Mouse (Mus musculus) c-Kit-positive CD71-negative TER-119-negative erythroid progenitor cells, embryonic 14.5 days (primary cell): Measurements from ENCODE around the gene Smco2.

Experiments
- DNase-seq: peaks from one replicate; pipeline ENCODE4 v3.0.0-alpha.2; 2013; ENCODE audit warnings: low read depth

Smco2 gene

DNA sequence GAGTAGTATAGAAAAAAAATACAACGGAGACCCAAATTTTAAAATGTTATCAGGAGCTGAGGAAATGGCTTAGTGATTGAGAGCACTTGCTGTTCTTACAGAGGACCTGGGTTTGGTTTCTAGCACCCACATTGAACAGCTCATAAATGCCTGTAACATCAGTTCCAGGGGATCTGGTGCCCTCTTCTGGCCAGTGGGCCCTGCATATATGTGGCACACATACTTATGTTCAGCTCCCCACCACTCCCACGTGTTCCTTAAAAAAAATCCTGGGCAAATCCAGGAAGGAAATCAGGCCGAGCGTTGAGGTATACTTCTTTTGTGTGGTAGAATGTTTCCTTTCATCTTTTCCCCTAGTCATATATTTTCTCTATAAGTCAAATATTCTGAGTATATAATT, 52.0 kb downstream of the Smco2 start:
- DNase-seq = no peak

DNA sequence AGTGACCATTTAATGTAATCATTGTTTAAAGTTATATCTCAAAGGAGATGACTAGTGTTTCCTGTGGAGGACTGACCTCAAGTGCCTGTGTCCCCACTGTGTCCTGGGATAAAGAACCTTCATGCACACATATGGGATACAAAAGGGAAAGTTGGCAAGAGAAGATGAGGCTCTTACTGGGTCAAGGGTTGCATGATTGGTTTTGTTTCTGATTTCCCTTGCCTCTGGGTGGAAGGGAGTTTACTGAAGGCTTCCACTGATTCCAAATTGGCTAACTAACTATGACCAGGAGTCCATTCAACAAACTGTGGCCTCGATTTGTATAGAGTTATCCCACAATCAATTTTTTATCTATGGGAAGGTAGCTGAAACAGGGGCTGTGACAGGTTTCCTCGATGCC, 53.7 kb downstream of the Smco2 start:
- no peak for DNase-seq

GRCm38 (mm10) chr6:146904707-146905106, 54.8 kb downstream of the Smco2 start:
- no peak for DNase-seq

GRCm38 (mm10) chr6:146906000-146906786, 56.3 kb downstream of the Smco2 start:
- no peak for DNase-seq

GRCm38 (mm10) chr6:146907061-146907794, 57.3 kb downstream of the Smco2 start:
- no peak for DNase-seq

DNA sequence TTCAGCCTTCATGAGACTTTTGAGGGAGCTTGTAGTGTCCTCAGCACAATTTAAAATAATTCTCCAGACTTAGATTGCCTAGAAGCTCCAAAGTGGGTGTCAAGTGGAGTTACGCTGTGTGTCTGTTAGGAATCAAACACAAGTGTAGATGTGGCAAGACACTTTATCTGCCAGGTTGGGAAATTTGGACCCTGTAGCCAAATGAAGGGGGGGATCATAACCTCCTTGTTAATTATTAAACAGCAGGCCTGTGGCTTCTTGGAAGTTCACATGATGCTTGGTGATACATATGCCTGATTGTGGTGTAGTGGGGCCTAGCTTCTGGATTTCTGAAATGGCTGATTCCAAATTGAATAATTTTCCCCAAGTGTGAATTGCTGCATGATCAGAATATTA, 57.9 kb downstream of the Smco2 start:
- no peak for DNase-seq

DNA sequence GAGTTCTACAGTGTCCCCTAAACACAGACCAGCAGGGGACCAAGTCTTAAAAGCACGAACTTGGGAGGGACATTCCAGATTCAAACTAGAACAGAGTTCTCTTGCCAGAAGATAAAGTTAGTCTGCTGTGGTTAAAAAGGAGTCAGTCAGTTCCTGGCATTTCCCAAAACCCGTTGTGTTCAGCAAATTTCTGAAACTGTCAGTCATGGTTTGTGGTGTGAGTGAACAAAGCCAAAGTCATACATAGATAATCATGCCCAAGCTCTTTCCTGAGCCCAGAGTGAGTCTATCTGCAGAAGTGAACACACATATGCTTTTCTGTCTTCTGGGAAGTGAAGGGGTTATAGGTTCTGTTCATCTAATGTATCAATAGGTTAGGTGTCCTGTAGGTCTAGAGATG, 58.9 kb downstream of the Smco2 start:
- no peak for DNase-seq

DNA sequence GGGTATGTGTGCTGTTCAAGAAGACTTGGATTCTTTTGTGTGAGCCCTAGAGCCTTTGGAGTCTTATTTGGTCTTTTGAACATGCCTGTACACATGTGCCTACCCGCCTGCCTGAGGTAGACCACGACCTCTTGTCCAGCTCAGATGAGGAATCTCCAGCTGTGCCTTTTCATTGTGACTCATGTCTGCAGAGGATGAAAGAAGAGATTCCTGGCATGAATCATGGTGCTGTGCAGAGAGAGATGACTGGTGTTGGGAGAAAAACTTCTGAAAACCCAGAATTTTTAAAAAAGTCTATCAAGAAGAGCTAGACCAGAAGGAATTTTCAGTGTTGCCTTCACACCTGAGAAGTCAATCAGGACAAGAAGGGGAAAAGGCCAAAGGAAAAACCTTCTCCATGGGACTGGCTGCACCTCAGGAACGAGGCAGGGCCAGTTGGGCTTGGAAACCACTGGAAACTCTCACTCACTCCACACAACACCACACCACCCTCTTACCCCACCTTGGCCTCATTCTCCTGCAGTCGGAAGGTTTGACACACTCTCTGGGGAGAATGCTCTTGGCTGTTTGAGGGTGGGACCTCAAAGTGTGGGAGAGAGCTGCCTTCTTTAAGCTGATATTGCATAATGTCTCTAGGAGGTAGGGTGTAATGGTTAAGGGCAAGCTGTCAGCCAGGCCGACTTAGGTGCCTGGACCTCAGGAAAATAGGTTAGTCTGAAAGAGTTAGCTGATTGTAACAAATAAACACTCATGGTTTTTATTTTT, 60.0 kb downstream of the Smco2 start:
- DNase-seq = no peak

GRCm38 (mm10) chr6:146910801-146911200, 60.9 kb downstream of the Smco2 start:
- no peak for DNase-seq

GRCm38 (mm10) chr6:146912835-146913488, 63.1 kb downstream of the Smco2 start:
- no peak for DNase-seq

DNA sequence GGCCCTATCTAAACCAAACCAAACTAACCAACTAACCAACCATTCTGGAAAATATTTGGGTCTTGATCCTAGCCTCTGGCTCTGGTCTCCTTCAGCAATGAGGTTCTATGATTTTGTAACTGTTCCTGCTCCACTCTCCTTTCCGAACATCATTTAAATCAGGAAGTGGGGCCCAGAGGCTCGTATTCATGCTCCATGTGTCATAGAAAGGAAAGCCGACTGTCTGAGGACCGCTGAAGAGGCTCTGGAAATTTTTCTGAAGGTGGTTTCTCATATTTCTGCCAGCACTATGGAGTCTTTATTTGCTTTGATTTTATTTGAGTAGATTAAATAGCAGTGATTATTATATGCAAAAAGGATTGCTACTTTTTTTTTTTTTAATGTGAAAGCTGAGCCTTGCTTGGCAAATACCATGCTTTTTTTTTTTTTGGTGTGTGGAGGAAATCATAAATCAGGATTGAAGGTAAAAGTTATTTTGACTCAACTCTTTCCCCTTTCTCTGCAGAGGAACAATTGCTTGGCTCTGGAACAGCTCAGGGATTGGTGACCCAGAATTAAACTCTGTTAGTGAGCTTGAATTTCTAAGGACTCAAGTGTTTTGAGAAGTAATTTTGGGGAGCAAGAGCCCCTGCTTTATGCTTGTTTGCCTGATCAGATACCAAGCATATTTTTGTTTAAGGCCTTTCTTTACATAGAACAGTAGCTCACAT, 63.7 kb downstream of the Smco2 start:
- no peak for DNase-seq

DNA sequence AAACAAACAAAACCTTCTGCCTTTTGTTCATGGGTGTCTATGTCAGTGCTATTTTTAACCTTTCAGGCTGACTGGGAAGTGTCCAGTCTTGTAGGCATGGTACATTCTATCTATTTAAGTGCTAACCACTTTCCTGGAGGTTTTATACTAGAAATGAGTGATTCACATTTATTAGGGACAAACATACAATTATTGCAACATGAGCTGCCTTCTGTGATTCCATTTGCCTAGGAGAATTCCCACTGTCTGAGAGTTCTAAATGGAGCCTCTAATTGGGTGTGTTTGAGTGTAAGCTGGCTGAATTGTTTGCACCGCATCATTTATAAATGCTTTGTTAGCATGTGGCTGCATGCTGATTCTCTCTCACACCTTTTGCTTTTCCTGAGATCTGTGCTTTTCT, 65.9 kb downstream of the Smco2 start:
- no peak for DNase-seq

DNA sequence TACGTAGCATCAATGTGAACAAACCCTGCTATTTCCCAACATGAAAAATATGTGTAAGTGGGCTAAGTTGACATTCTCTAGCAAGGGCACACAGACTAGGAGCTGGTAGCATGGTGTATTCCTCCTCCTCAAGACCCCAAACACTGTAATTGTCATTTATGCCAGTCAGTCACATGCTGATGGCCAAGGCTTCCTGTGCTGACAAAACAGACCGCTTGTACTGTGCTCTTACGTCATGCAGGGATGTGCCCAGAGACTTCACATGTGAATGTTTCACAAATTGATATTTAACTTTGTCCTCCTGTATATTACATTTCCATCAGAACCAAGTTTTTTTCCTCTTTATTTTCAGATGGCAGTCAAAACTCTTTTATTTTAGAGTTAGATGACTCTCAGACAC, 67.5 kb downstream of the Smco2 start:
- DNase-seq = no peak

- no peak for DNase-seq
Measured at GRCm38 (mm10) chr6:146918341-146918740, 68.4 kb downstream of the Smco2 start.
